Mouse (Mus musculus) urinary bladder, postnatal 36 days (tissue): ENCODE data around the gene Hdgfl2.
"Not testable (repeated sequence)": the region's sequence is repeated elsewhere in the genome, so short reads cannot be mapped to it uniquely, and the experiment has no call there.

Experiments used
- DNase-seq, 2 experiments: peaks; one replicate each; pipeline ENCODE4 v3.0.0; 2022; ENCODE audit warnings: low spot score in 2 of 2, mixed read lengths in 1 of 2

The Hdgfl2 gene

GRCm38 (mm10) chr17:56062081-56062480 lies 17.4 kb upstream of the Hdgfl2 start:
- DNase-seq: no peak

GRCm38 (mm10) chr17:56065715-56066114 lies 13.7 kb upstream of the Hdgfl2 start:
- not testable (repeated sequence) for DNase-seq

- DNase-seq: no peak
Measured at GRCm38 (mm10) chr17:56066451-56066850, 13.0 kb upstream of the Hdgfl2 start.

- DNase-seq: no peak
Measured at GRCm38 (mm10) chr17:56069066-56069465, 10.4 kb upstream of the Hdgfl2 start.

GRCm38 (mm10) chr17:56071126-56071525 lies 8.3 kb upstream of the Hdgfl2 start:
- no peak for DNase-seq

GRCm38 (mm10) chr17:56072243-56072642 lies 7.2 kb upstream of the Hdgfl2 start:
- DNase-seq: no peak

GRCm38 (mm10) chr17:56074097-56074826 lies 5.2 kb upstream of the Hdgfl2 start:
- DNase-seq: peak; percentile 80 to 88

- DNase-seq: peak; percentile 93 to 97
Measured at GRCm38 (mm10) chr17:56074827-56075208, 4.6 kb upstream of the Hdgfl2 start, which contains the start of gene Ubxn6. TSS of gene Ubxn6 (minus strand) at chr17:56075028.

- no peak for DNase-seq
Measured at GRCm38 (mm10) chr17:56077523-56077922, 1.9 kb upstream of the Hdgfl2 start.

GRCm38 (mm10) chr17:56078361-56078760 lies 1.1 kb upstream of the Hdgfl2 start:
- DNase-seq: not testable (repeated sequence)

GRCm38 (mm10) chr17:56079921-56080320 lies 487 bp downstream of the Hdgfl2 start:
- DNase-seq: no peak

GRCm38 (mm10) chr17:56080781-56081585 lies 1.5 kb downstream of the Hdgfl2 start:
- no peak for DNase-seq

GRCm38 (mm10) chr17:56092312-56092711 lies 12.9 kb downstream of the Hdgfl2 start:
- no peak for DNase-seq

- peak in 1 of 2 experiments; percentile 53 for DNase-seq
Measured at GRCm38 (mm10) chr17:56092794-56093193, 13.4 kb downstream of the Hdgfl2 start.

- DNase-seq: no peak
Measured at GRCm38 (mm10) chr17:56096883-56097282, 17.4 kb downstream of the Hdgfl2 start.

GRCm38 (mm10) chr17:56098180-56098579 lies 18.7 kb downstream of the Hdgfl2 start:
- no peak for DNase-seq

GRCm38 (mm10) chr17:56098711-56099572 lies 19.5 kb downstream of the Hdgfl2 start:
- no peak for DNase-seq

GRCm38 (mm10) chr17:56100811-56101210 lies 21.4 kb downstream of the Hdgfl2 start:
- DNase-seq: no peak

- DNase-seq: no peak
Measured at GRCm38 (mm10) chr17:56102158-56102557, 22.7 kb downstream of the Hdgfl2 start.

GRCm38 (mm10) chr17:56102927-56103326 lies 23.5 kb downstream of the Hdgfl2 start:
- DNase-seq: no peak

- DNase-seq: peak in 1 of 2 experiments; percentile 45
Measured at GRCm38 (mm10) chr17:56103465-56104285, 24.2 kb downstream of the Hdgfl2 start.
